Mouse (Mus musculus): ENCODE results near the gene Loxl1. TPM values are rescaled to one million over a fixed set of nuclear protein-coding genes. Genes with fewer than 3 reads are reported as not detected.
A peak's percentile ranks its signal among the peaks of the same experiment; 100 is the strongest.

The Loxl1 gene
- 10 to 100 TPM in 2 of 4 experiments, 1 to 10 TPM in 2; 5.9 to 10.7 (median 8.9) TPM for total RNA-seq (2022)

DNA sequence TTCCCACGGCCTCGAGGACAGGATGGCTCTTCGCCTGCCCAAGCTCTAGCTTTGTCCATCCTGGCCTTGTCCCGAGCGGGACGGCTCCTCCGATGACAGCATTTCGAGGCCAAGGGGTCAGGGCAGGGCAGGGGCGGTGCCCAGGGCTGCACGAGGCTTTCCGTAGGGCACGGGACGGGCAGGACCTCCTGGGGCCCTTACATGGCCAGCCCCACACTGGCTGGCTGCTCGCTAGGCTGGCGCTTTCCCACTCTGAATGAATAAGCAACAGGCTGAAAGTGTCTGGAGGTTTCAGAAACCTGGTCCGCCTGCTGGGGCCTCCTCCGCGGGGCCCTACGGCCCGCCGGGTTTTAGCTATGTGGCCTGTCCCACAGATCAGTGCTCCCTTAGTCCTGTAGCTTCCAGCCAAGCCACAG is at the start of gene Loxl1:
TSS of gene Loxl1 (minus strand) at position 243 of the 416 bp plus-strand sequence.
- DNase-seq (ENCODE audit: low spot score in 2 of 2): peak; percentile 64 to 72

DNA sequence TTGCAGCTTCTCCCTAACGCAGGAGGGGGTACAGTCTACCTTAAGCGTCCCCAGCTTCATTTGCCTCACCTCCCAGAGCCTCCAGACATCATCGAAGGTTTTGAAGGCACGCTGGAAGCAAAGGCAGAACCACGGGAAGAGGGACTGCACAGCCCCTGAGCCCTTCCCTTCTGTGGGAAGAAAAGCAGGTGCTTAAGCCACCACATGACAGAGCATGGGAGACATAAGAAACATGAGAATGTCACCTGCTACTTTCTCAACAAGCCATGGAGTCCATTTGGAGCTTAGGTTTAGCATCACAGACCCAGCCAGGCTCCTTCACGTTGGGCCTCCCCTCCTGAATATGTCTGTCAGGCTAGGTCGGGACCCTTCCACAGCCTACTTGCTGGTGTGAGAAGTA is 49.0 kb upstream of the Loxl1 start:
- no peak for DNase-seq (ENCODE audit: low spot score in 2 of 2)

- no peak for DNase-seq (ENCODE audit: low spot score in 2 of 2)
Measured at GRCm38 (mm10) chr9:58361373-58361772, 48.4 kb upstream of the Loxl1 start.

DNA sequence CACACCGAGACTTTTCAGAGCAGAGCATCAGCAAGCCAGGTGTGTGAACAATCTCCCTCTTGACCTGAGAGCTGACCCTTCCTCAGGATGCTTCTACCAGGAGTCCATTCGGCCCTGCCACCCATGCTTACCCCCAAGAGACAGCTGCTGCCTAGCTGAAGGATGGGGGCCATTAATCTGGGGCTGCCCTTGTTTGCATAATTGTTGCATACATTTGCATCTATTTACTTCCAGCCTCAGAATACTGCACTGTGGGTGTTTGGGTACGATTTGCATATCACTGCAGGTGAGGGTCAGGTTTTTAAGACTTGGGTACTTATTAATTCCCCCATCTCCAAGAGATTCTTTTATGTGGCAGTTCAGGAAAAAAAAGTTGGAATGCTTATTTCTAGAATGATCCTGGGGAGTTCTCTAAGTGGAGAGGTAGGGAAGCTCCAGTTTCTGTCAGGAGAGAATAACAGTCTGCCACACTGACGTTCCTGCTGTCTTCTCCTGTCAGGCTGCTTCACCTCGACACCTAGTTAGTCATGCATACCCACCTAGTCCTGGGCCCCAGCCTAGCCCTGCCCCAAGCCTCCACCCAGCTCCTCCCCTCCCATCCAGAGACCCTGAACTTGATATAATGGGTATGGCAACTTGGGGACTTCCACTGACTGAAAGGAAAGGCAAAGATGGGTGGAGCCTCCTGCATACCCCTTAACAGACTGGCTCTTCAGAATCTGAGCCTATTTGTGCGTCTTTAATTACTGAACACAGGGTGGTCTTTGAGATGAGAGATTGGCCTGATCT is 42.5 kb upstream of the Loxl1 start:
- DNase-seq (ENCODE audit: low spot score in 2 of 2): no peak

DNA sequence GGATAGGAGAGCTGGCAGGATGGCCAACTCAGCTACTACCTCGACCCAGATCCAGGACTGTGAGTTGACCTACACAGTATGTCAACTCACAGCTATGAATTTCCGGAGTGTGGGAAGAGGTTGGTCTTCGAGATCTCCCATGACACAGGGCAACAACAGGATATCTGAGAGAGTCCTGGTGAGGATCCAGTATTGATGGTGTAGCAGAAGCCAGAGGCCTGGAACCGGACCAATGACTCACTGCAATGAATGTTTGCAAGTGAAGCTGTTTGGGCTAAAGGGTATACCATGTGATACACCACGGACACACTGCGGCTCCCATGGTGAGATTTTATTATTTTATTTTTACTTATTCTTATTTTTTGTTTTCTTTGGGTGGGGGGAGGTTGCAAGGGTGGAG is 41.7 kb upstream of the Loxl1 start:
- DNase-seq (ENCODE audit: low spot score in 2 of 2): no peak

GRCm38 (mm10) chr9:58353224-58353623 is 40.2 kb upstream of the Loxl1 start:
- no peak for DNase-seq (ENCODE audit: low spot score in 2 of 2)

DNA sequence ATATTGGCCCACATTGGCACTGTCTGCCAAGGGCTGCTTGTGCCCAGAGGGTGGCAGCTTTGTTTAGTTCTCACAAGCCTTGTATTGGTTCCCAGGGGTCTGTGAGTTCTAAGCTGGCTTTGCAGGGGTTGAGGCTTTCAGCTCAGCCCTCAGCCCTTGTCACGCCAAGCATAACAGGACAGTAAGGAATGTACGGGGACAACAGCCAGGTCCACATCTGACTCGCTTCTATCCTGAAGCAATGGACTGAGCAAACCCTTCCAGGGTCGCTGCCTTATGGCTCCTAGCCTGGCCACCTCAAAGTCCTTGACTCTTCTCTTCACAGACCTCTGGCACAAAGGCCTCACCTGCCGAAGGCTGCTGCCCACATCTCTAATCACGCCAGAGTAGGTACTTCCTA is 34.8 kb upstream of the Loxl1 start:
- DNase-seq (ENCODE audit: low spot score in 2 of 2): no peak

- no peak for DNase-seq (ENCODE audit: low spot score in 2 of 2)
Measured at GRCm38 (mm10) chr9:58346498-58346897, 33.5 kb upstream of the Loxl1 start.

GRCm38 (mm10) chr9:58345963-58346362 is 33.0 kb upstream of the Loxl1 start:
- no peak for DNase-seq (ENCODE audit: low spot score in 2 of 2)

GRCm38 (mm10) chr9:58341795-58342194 is 28.8 kb upstream of the Loxl1 start:
- no peak for DNase-seq (ENCODE audit: low spot score in 2 of 2)

- no peak for DNase-seq (ENCODE audit: low spot score in 2 of 2)
Measured at GRCm38 (mm10) chr9:58336650-58337281, 23.8 kb upstream of the Loxl1 start.

GRCm38 (mm10) chr9:58331276-58331675 is 18.3 kb upstream of the Loxl1 start:
- no peak for DNase-seq (ENCODE audit: low spot score in 2 of 2)

DNA sequence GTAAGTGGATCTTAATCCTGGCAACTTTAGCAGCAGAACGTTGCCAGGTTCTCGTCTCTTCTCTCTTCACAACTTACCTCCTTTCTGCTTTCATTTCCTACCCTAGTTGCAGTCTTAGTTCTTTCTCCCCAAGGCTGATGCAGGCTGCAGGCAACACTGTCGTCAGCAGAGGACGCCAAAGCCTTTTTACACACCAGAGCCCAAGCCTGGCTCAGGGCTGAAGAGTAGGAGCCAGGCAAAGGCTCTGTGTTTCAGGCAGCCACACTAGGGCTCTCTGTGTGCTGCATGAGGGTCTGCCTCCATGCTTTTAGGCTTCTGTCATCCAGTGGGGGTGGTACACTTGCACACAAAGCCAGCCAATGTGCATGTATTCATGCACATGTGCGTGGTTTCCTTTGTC is 17.3 kb upstream of the Loxl1 start:
- no peak for DNase-seq (ENCODE audit: low spot score in 2 of 2)

DNA sequence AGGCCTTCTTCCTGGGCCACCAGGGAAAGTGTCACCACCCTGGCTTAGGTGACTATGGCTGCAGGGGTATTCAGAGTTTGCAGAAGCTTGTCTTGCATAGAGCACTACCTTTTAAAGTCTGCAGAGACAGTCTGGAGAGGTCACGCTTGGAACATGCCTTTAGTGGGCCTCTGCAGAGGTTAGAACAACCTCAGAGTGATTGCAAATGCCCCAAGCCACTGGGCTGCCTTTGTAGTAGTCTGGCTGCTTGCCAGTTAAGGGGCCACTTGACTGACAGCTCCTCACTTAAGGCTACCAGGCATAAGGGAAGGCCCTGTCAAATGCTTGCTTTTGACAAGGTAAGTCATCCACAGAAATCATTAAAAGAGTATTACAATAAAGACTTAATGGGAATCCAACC is 14.4 kb upstream of the Loxl1 start:
- DNase-seq (ENCODE audit: low spot score in 2 of 2): no peak

DNA sequence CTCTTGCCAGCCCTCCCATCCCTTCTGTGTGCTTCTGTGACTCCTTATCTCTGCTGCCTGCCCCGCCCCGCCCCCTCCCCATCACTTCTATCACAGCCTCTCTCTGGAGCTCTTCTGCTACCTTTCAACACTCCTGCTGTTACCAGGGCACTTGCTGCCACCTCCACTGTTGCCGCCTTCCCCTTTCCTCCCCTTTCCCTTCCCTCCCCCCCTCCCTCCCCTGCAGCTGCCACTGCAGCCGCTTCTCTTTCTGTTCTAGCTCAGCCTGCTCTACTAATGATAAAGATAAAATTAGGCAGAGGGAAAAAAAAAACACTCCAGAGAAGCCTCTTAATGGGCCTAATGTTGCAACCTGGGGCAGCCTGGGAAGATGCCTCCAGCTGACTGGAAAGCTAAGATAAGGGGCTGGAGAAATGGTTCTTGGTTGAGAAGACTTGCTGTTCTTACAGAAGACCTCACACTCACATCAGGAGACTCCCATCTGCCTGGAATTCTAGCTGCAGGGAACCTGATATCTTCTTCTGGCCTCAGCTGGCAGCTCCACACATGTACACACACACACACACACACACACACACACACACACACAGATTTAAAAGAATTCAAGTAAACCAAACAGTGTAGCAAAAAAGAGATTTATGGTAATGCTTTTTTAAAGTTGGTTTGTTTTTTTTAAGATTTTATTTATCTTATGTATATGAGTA is 13.6 kb upstream of the Loxl1 start:
- no peak for DNase-seq (ENCODE audit: low spot score in 2 of 2)

GRCm38 (mm10) chr9:58321681-58322080 is 8.7 kb upstream of the Loxl1 start:
- no peak for DNase-seq (ENCODE audit: low spot score in 2 of 2)

- DNase-seq (ENCODE audit: low spot score in 2 of 2): no peak
Measured at GRCm38 (mm10) chr9:58318317-58318716, 5.3 kb upstream of the Loxl1 start.

DNA sequence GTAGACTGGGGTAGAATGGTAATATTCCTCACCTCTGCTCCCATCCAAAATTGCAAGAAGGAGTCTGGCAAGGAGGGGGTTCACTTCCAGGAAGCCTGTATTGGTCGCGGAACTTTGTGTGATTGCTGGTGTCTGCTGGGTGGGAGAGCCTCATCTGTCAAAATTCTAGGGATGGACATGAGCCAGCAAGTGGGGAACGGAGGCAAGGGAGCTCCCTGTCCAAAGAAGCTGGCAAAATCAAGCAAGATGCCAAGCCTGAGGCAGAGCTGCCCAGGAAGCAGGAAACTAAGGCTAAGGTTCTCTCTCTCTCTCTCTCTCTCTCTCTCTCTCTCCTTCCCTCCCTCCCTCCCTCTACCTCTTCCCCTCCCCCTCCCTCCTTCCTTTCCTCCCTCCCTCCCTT is 4.4 kb upstream of the Loxl1 start:
- no peak for DNase-seq (ENCODE audit: low spot score in 2 of 2)

DNA sequence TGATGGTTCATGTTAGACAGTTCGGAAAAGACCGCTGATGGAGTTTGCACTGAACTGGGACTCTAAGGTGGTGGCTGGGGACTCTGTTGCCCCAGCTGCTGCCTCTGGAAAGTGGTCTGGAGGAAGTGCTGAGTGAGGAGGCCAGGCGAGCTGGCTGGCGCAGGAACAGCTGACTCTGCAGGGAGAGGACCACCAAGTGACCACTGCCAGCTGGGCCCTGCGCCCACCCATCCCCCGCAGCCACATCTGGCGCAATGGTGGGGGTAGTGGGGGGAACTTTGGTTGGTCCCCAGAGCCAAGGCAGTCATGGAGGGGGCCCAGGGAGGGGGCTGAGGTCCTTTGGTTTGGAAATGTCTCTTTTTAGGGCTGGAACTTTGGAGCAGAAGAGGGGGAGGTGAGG is 3.8 kb upstream of the Loxl1 start:
- no peak for DNase-seq (ENCODE audit: low spot score in 2 of 2)

GRCm38 (mm10) chr9:58315850-58316249 is 2.9 kb upstream of the Loxl1 start:
- DNase-seq (ENCODE audit: low spot score in 2 of 2): no peak

GRCm38 (mm10) chr9:58314682-58315360 is 1.8 kb upstream of the Loxl1 start:
- no peak for DNase-seq (ENCODE audit: low spot score in 2 of 2)
